Mouse (Mus musculus): Measurements from ENCODE around the gene Sgcd. TPM values are rescaled to one million over a fixed set of nuclear protein-coding genes. Genes with fewer than 3 reads are reported as not detected.

Sgcd gene
- polyA plus RNA-seq, 1 experiment: 7.2 TPM

- TF ChIP-seq TCF12 (IDR thresholded peaks at IDR 0.05; ENCODE audit: insufficient read depth, poor library complexity, severe bottlenecking) (no peak), MYOD1 (IDR thresholded peaks at IDR 0.05; ENCODE audit: control insufficient read depth in 1 of 3, insufficient read length in 2 of 3, low read depth in 2 of 3) (no peak), POLR2AphosphoS2 (IDR thresholded peaks at IDR 0.05; ENCODE audit: insufficient read length, low read depth) (no peak), MAX (IDR thresholded peaks at IDR 0.05; ENCODE audit: low read depth) (no peak), E2F4 (IDR thresholded peaks at IDR 0.05; ENCODE audit: insufficient read depth) (no peak), USF1 (IDR thresholded peaks at IDR 0.05; ENCODE audit: low read depth) (no peak), POLR2A (IDR thresholded peaks at IDR 0.05; ENCODE audit: insufficient read length, low read depth) (no peak), REST (IDR thresholded peaks at IDR 0.05; ENCODE audit: insufficient read depth, insufficient read length) (no peak), CEBPB (IDR thresholded peaks at IDR 0.05; ENCODE audit: insufficient read depth, poor library complexity, severe bottlenecking) (no peak), MYOG (IDR thresholded peaks at IDR 0.05; ENCODE audit: control insufficient read depth in 1 of 3, insufficient read depth in 1 of 3, insufficient read length in 2 of 3, low read depth in 2 of 3) (no peak), TCF3 (IDR thresholded peaks at IDR 0.05; ENCODE audit: insufficient read length, low read depth) (no peak), SRF (IDR thresholded peaks at IDR 0.05; ENCODE audit: control insufficient read depth, insufficient read length, low read depth) (no peak)
- no peak overlapping the region for H3K4me2 ChIP-seq (ENCODE audit: low read depth)
- H3ac ChIP-seq (ENCODE audit: control insufficient read depth, insufficient read length): no peak overlapping the region
- no peaks in the 10 kb centered on the region for H3K36me3 ChIP-seq (ENCODE audit: control insufficient read depth, insufficient read depth)
- H3K79me2 ChIP-seq (ENCODE audit: control insufficient read depth, insufficient read depth): no peaks in the 10 kb centered on the region
- H3K4me3 ChIP-seq: no peak overlapping the region
- H3K27me3 ChIP-seq (ENCODE audit: control insufficient read depth, insufficient read depth, insufficient read length): no peaks in the 10 kb centered on the region
Observed at GRCm38 (mm10) chr11:46847827-46848220, 1140.9 kb downstream of the Sgcd start.

GRCm38 (mm10) chr11:46846661-46847060, 1142.1 kb downstream of the Sgcd start:
- H3K27me3 ChIP-seq (ENCODE audit: control insufficient read depth, insufficient read depth, insufficient read length): no peaks in the 10 kb centered on the region
- TF ChIP-seq MYOG (IDR thresholded peaks at IDR 0.05; ENCODE audit: control insufficient read depth in 1 of 3, insufficient read depth in 1 of 3, insufficient read length in 2 of 3, low read depth in 2 of 3) (no peak), POLR2AphosphoS2 (IDR thresholded peaks at IDR 0.05; ENCODE audit: insufficient read length, low read depth) (no peak), TCF12 (IDR thresholded peaks at IDR 0.05; ENCODE audit: insufficient read depth, poor library complexity, severe bottlenecking) (no peak), CEBPB (IDR thresholded peaks at IDR 0.05; ENCODE audit: insufficient read depth, poor library complexity, severe bottlenecking) (no peak), E2F4 (IDR thresholded peaks at IDR 0.05; ENCODE audit: insufficient read depth) (no peak), TCF3 (IDR thresholded peaks at IDR 0.05; ENCODE audit: insufficient read length, low read depth) (no peak), MAX (IDR thresholded peaks at IDR 0.05; ENCODE audit: low read depth) (no peak), POLR2A (IDR thresholded peaks at IDR 0.05; ENCODE audit: insufficient read length, low read depth) (no peak), REST (IDR thresholded peaks at IDR 0.05; ENCODE audit: insufficient read depth, insufficient read length) (no peak), USF1 (IDR thresholded peaks at IDR 0.05; ENCODE audit: low read depth) (no peak), MYOD1 (IDR thresholded peaks at IDR 0.05; ENCODE audit: control insufficient read depth in 1 of 3, insufficient read length in 2 of 3, low read depth in 2 of 3) (no peak), SRF (IDR thresholded peaks at IDR 0.05; ENCODE audit: control insufficient read depth, insufficient read length, low read depth) (no peak)
- H3K79me2 ChIP-seq (ENCODE audit: control insufficient read depth, insufficient read depth): no peaks in the 10 kb centered on the region
- H3K4me2 ChIP-seq (ENCODE audit: low read depth): no peak overlapping the region
- no peak overlapping the region for H3K4me3 ChIP-seq
- H3K36me3 ChIP-seq (ENCODE audit: control insufficient read depth, insufficient read depth): no peaks in the 10 kb centered on the region
- H3ac ChIP-seq (ENCODE audit: control insufficient read depth, insufficient read length): no peak overlapping the region
